Mouse (Mus musculus) bone marrow, adult 2 months (tissue): Measurements from ENCODE around the gene Crct1. TPM values are rescaled to one million over a fixed set of nuclear protein-coding genes. Genes with fewer than 3 reads are reported as not detected.
A peak's percentile ranks its signal among the peaks of the same experiment; 100 is the strongest.

Source experiments
- H3K27ac ChIP-seq: fragments of 200-500 bp; 2 replicates; pipeline ENCODE4 v1.5.1; 2012; ENCODE audit warnings: low read depth, mild to moderate bottlenecking, control low read depth, inconsistent platforms, low read length; ENCODE audit not compliant: control insufficient read depth, poor library complexity, insufficient read depth
- H3K4me1 ChIP-seq: fragments of 200-500 bp; 2 replicates; pipeline ENCODE4 v1.6.1; 2011; ENCODE audit warnings: low read length; ENCODE audit not compliant: control insufficient read depth, insufficient read depth
- H3K4me3 ChIP-seq: fragments of 200-500 bp; replicated peaks from 2 replicates; pipeline ENCODE3; 2011; ENCODE audit warnings: mild to moderate bottlenecking, low read depth, low read length, control low read depth; ENCODE audit not compliant: control insufficient read depth
- CTCF ChIP-seq: fragments of 200-500 bp; IDR thresholded peaks from 2 replicates; pipeline ENCODE4 v1.5.1; 2011; ENCODE audit warnings: low read length, control low read depth; ENCODE audit not compliant: control insufficient read depth, insufficient read depth
- POLR2A ChIP-seq: fragments of 200-500 bp; IDR thresholded peaks from 2 replicates; pipeline ENCODE4 v1.6.1; 2011; ENCODE audit warnings: low read depth, mild to moderate bottlenecking, control low read depth, low read length, borderline replicate concordance; ENCODE audit not compliant: control insufficient read depth
- WGBS: fragments of 180-500 bp; shearing (Covaris S2); methylation state at CpG from one replicate; pipeline ENCODE4 v1.1.7; 2018; 5-methylcytosine and 5-hydroxymethylcytosine counted together
- polyA plus RNA-seq: library from polyadenylated mRNA; stranded (reverse); fragments of >200 nt; gene quantifications from 2 replicates; pipeline ENCODE4 v1.2.4, GENCODE M21; 2011; ENCODE audit warnings: low replicate concordance; ENCODE audit not compliant: missing spikeins, insufficient read depth, insufficient read length

Crct1 gene
- polyA plus RNA-seq, 1 experiment, result not detected

- H3K4me3 ChIP-seq, result no peak overlapping the region
- H3K4me1 ChIP-seq, result no peaks in the 10 kb centered on the region
- 43% methylated on average over 5 of the region's 5 CpGs for WGBS
- TF ChIP-seq CTCF (no peak), POLR2A (no peak)
- no peak overlapping the region for H3K27ac ChIP-seq
Measured at GRCm38 (mm10) chr3:93014871-93015270, 616 bp downstream of the Crct1 start.

GRCm38 (mm10) chr3:93014378-93014801 is 1.1 kb downstream of the Crct1 start:
- no peak overlapping the region for H3K27ac ChIP-seq
- TF ChIP-seq CTCF (no peak), POLR2A (no peak)
- H3K4me1 ChIP-seq, result no peaks in the 10 kb centered on the region
- 2% methylated on average over 24 of the region's 24 CpGs for WGBS
- H3K4me3 ChIP-seq, result no peak overlapping the region

GRCm38 (mm10) chr3:93002843-93003242 is 12.6 kb downstream of the Crct1 start:
- TF ChIP-seq CTCF, result no peak
- TF ChIP-seq POLR2A, result no peak
- Histone ChIP-seq H3K4me3 (no peak overlapping the region), H3K27ac (no peak overlapping the region), H3K4me1 (no peaks in the 10 kb centered on the region)
- 68% methylated on average over 4 of the region's 4 CpGs for WGBS

- 64% methylated on average over 3 of the region's 3 CpGs for WGBS
- Histone ChIP-seq H3K4me3 (no peak overlapping the region), H3K4me1 (no peaks in the 10 kb centered on the region), H3K27ac (no peak overlapping the region)
- no peak for TF ChIP-seq POLR2A
- no peak for TF ChIP-seq CTCF
Measured at GRCm38 (mm10) chr3:93000621-93001020, 14.9 kb downstream of the Crct1 start.

GRCm38 (mm10) chr3:92998691-92999090 is 16.8 kb downstream of the Crct1 start:
- 7% methylated on average over 7 of the region's 7 CpGs for WGBS
- Histone ChIP-seq H3K4me1 (no peaks in the 10 kb centered on the region), H3K27ac (no peak overlapping the region), H3K4me3 (no peak overlapping the region)
- TF ChIP-seq CTCF (peak; percentile 47), POLR2A (no peak)

GRCm38 (mm10) chr3:92991926-92992325 is 23.6 kb downstream of the Crct1 start, which contains the start of gene Lce3f:
TSS of gene Lce3f (plus strand) at chr3:92992226.
- TF ChIP-seq POLR2A (no peak), CTCF (no peak)
- Histone ChIP-seq H3K27ac (no peak within 1 kb of the TSS), H3K4me1 (no peaks in the 10 kb centered on the region), H3K4me3 (no peak within 1 kb of the TSS)

GRCm38 (mm10) chr3:92978484-92978883 is 37.0 kb downstream of the Crct1 start:
- H3K27ac ChIP-seq, result no peak overlapping the region
- H3K4me3 ChIP-seq, result no peak overlapping the region
- no peak for TF ChIP-seq CTCF
- no peak for TF ChIP-seq POLR2A
- 72% methylated on average over 2 of the region's 2 CpGs for WGBS
- no peaks in the 10 kb centered on the region for H3K4me1 ChIP-seq

- WGBS, result 79% methylated on average over 2 of the region's 2 CpGs
- no peak for TF ChIP-seq POLR2A
- TF ChIP-seq CTCF, result no peak
- Histone ChIP-seq H3K27ac (no peak within 1 kb of the TSS), H3K4me1 (no peaks in the 10 kb centered on the region), H3K4me3 (no peak within 1 kb of the TSS)
Measured at GRCm38 (mm10) chr3:92966761-92967160, 48.7 kb downstream of the Crct1 start, which contains the start of gene Lce3e. TSS of gene Lce3e (plus strand) at chr3:92967061.

Other genes starting within 250 kb of the Crct1 start
- gene Lce1i, start 236.8 kb downstream of the Crct1 start, polyA plus RNA-seq, result not detected in 2 replicates
- gene Lce1j, start 225.2 kb downstream of the Crct1 start, polyA plus RNA-seq, result not detected in 2 replicates
- not detected in 2 replicates for gene Lce1k, start 207.8 kb downstream of the Crct1 start, polyA plus RNA-seq
- not detected in 2 replicates for gene Kprp, start 188.4 kb downstream of the Crct1 start, polyA plus RNA-seq
- not detected in 2 replicates for gene Lce1l, start 164.4 kb downstream of the Crct1 start, polyA plus RNA-seq
- not detected in 2 replicates for gene 2310050C09Rik, start 145.5 kb downstream of the Crct1 start, polyA plus RNA-seq
- not detected in 2 replicates for gene Lce3a, start 89.5 kb downstream of the Crct1 start, polyA plus RNA-seq
- not detected in 2 replicates for gene Lce3b, start 82.7 kb downstream of the Crct1 start, polyA plus RNA-seq
- gene Lce3c, start 71.2 kb downstream of the Crct1 start, polyA plus RNA-seq, result not detected in 2 replicates
- not detected in 2 replicates for gene Lce3d, start 58.3 kb downstream of the Crct1 start, polyA plus RNA-seq
- gene Lce3e, start 48.6 kb downstream of the Crct1 start, polyA plus RNA-seq, result not detected in 2 replicates
- gene Lce3f, start 23.5 kb downstream of the Crct1 start, polyA plus RNA-seq, result not detected in 2 replicates
- not detected in 2 replicates for gene Lce1m, start 3.4 kb upstream of the Crct1 start, polyA plus RNA-seq
- gene Gm4858, start 53.1 kb upstream of the Crct1 start, polyA plus RNA-seq, result not detected in 2 replicates
- not detected in 2 replicates for gene Crnn, start 129.1 kb upstream of the Crct1 start, polyA plus RNA-seq
- not detected in 2 replicates for gene Flg2, start 181.6 kb upstream of the Crct1 start, polyA plus RNA-seq